Mouse (Mus musculus): ENCODE data around the gene Anapc10. TPM values are rescaled to one million over a fixed set of nuclear protein-coding genes. Genes with fewer than 3 reads are reported as not detected.

Gene Anapc10
- 34.0 TPM for polyA plus RNA-seq (2017; shearing (Covaris generic))

GRCm38 (mm10) chr8:79711064-79711961 lies at the start of gene Anapc10, which contains the start of gene Abce1:
Gene Anapc10 (plus strand): TSS chr8:79711820.
Gene Abce1 (minus strand): TSS chr8:79711740.

Other genes starting within 250 kb of the Anapc10 start
- gene Otud4, start 72.2 kb upstream of the Anapc10 start, polyA plus RNA-seq (2017; shearing (Covaris generic)), result 10.2 TPM
- gene Abce1, start 80 bp upstream of the Anapc10 start, polyA plus RNA-seq (2017; shearing (Covaris generic)), result 108 TPM

All from activated CD4-positive, CD25-positive, alpha-beta regulatory T cell, adult 9 weeks (primary cell).